Mouse (Mus musculus): ENCODE measurements around the gene Cbl.

The Cbl gene

DNA sequence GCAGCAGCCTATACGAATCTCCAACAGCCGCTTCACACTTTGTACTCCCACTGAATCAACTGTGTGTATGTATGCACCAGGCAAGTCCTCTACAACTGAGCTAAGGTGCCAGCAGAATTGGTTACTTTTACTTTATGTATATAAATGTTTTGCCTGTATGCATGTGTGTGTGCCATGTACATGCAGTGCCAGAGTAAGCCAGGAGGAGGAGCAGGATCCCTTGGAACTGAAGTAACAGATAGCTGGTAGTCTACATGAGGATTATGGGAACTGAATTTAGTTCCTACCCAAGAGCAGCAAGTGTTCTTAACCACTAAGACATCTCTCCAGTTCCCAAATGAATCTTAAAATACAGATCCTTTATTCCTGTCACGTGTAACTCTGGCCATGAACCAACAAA, 51.6 kb downstream of the Cbl start:
- DNase-seq (ENCODE audit: low spot score in 2 of 2): peak in 1 of 2 experiments; percentile 18

DNA sequence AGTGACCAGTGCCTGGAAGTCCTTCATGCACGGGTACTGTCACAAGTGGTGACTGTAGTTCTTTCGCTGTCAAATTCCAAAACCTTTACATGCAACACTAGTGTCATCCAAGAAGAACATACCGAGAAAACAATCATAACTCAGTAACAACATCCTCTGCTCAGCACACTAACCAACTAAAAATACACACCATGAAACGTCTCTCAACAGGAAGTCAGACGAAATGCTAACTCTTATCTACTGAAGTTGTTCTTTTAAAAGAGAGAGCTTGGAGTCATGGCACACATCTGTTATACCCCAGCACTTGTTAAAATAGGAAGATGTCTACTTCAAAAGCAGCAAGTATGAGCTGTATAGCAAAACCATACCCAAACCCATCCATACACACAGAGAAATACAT, 52.3 kb downstream of the Cbl start:
- DNase-seq (ENCODE audit: low spot score in 2 of 2): no peak

- no peak for DNase-seq (ENCODE audit: low spot score in 2 of 2)
Measured at GRCm38 (mm10) chr9:44178811-44179210, 55.0 kb downstream of the Cbl start.

GRCm38 (mm10) chr9:44178389-44178788, 55.5 kb downstream of the Cbl start:
- DNase-seq (ENCODE audit: low spot score in 2 of 2): no peak

- no peak for DNase-seq (ENCODE audit: low spot score in 2 of 2)
Measured at GRCm38 (mm10) chr9:44177405-44177804, 56.4 kb downstream of the Cbl start.

GRCm38 (mm10) chr9:44175957-44176356, 57.9 kb downstream of the Cbl start:
- no peak for DNase-seq (ENCODE audit: low spot score in 2 of 2)

GRCm38 (mm10) chr9:44175556-44175955, 58.3 kb downstream of the Cbl start:
- DNase-seq (ENCODE audit: low spot score in 2 of 2): no peak

GRCm38 (mm10) chr9:44170691-44171151, 63.1 kb downstream of the Cbl start:
- DNase-seq (ENCODE audit: low spot score in 2 of 2): no peak

DNA sequence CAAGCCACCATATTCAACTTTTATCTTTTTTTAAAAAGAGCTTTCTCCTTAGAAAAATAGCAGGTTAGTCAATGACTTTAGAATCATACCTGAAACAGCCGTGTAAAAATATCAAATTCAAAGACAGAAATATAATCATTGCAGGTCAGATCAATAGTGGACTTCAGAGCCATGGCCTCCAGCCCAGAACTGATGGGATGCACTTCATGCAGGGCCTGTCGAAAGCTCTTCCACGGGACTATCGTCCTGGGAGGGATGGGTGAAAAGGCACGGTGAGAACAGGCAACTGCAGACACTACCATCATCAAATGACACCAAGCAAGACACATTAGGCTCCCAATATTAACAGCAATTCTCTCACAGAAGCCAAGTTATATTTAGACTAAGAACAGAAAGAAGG, 64.9 kb downstream of the Cbl start:
- no peak for DNase-seq (ENCODE audit: low spot score in 2 of 2)

DNA sequence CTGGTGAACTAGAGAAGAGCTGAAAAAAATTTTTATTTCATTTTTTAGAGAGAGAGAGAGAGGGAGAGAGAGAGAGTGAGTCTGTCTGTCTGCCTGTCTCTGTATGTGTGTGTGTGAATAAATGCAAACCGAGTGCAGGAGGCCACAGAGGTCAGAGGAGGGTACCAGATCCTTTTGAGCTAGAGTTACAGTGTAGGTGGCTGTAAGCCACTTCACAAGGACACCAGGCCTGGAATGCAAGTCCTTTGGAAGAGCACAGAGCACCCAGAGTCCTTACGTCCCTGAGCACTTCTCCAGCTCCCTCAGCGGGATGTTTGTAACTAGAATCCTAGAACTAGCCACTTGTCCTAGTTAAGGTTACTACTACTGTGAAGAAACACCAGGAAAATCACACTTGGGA, 74.0 kb downstream of the Cbl start:
- no peak for DNase-seq (ENCODE audit: low spot score in 2 of 2)

DNA sequence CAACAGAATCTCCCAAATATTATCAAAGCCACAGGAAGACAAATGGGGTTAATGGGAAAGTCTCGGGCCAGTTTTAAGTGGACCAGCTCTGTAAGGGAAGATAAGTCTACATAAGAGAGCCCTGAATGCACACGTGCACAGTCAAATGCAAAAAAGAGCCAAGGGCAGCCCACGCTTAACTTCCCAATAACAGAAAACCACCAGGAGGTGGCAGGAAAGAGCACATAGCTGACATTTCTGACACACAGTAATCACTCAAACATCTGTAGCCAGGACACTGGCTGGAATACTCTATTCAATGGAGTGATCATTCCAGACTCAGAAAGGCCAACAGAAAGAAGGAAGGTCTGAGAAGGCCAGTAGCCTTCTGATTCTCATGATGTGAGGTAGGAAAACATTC, 86.6 kb downstream of the Cbl start:
- DNase-seq (ENCODE audit: low spot score in 2 of 2): no peak

DNA sequence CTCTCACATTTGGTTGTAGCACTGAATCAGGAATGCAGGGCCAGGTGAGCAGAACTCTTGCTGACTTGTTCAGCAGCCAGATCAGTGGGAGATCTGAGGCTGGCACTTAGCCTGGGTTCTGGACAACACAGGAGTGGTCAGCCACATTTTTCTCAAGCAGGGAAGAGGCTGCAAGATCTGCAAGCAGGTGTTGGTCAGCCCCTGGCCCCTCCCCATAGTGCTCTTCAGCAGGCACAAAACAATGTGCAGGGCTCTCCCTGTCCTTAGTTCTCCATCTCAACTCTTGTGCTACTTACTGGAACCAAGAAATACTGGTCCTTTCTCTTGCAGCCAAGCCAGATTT, 89.2 kb downstream of the Cbl start:
- DNase-seq (ENCODE audit: low spot score in 2 of 2): no peak

DNA sequence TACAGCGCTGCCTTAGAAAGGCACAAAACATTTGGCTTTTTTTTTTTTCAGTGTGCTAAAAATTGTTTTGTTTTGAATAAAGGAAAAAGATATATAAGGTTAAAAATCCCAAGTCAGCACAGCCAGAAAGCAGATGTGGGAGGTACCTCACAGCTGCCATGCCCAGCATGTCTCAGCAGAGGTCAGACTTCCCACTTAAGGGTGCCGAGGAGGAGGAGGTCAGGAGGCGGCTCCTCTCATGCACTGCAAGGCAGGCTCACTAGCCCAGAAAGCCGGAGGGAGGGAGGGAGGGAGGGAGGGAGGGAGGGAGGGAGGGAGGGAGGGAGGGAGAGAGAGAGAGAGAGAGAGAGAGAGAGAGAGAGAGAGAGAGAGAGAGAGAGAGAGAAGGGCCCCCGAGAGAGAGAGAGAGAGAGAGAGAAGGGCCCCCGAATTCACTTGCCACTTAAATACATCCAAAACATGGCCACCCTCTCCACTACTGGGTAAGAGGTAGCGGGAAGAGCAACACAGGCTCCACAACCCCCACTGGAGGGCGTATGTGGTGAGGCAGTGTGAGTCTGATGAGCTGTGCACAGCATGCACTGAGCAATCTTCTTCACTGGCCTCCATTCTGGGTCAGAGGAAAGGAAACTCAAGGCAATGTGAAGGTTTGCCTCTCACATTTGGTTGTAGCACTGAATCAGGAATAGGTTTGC, 89.7 kb downstream of the Cbl start:
- DNase-seq (ENCODE audit: low spot score in 2 of 2): no peak

GRCm38 (mm10) chr9:44143421-44143820, 90.4 kb downstream of the Cbl start:
- no peak for DNase-seq (ENCODE audit: low spot score in 2 of 2)

DNA sequence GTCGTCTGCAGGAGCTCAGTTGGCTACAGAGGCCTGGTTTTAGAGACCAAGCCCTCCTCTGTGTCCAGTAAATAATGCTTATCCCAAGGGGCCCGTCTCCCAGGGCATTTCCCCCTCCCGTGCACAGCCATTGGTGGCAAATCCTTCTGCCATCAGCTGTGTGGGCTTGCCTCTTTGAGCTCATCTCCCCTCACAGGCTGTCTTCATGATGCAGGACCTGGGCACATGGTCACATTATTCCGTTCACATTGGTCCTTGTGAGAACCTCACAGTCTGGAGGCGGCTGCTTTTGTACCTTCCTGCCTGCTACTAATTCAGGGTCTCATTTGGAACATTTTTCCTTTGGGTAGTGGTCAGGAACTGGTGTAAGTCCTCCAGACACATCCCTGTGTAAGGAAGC, 91.9 kb downstream of the Cbl start:
- no peak for DNase-seq (ENCODE audit: low spot score in 2 of 2)

GRCm38 (mm10) chr9:44137846-44138245, 96.0 kb downstream of the Cbl start:
- no peak for DNase-seq (ENCODE audit: low spot score in 2 of 2)

DNA sequence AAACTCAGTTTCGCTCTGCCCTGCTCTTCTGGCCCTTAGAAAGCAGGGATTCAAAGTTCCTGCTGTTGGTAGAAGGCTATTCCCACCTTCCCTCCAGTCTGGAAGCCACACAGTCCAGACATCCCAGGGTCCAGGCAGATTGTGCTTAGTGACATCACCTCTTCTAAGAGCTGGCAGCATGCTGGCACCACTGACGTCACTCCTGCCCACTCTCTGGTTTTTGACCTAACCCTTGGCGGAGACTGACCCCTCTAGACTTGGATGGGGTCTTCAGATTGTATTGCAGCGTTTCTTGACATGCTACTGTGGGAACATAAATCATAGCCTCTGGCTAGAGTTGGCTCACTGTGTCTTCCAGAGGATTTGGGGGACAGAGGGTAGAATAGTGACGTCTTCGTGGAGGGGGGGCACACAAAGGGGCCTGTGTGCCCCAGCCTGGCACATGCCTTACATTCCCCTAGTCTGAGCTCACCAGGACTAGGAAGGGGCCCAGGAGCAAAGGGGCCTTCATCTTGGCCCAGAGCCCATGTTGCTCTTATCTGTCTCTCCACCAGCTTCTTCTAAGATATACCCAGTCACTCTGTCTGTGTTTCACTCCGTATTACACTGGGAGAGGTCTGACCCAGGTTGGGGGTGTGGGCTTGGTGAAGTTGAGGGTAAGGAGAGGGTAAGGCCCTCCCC, 98.0 kb downstream of the Cbl start:
- no peak for DNase-seq (ENCODE audit: low spot score in 2 of 2)

- DNase-seq (ENCODE audit: low spot score in 2 of 2): no peak
Measured at GRCm38 (mm10) chr9:44134851-44135730, 98.8 kb downstream of the Cbl start.

DNA sequence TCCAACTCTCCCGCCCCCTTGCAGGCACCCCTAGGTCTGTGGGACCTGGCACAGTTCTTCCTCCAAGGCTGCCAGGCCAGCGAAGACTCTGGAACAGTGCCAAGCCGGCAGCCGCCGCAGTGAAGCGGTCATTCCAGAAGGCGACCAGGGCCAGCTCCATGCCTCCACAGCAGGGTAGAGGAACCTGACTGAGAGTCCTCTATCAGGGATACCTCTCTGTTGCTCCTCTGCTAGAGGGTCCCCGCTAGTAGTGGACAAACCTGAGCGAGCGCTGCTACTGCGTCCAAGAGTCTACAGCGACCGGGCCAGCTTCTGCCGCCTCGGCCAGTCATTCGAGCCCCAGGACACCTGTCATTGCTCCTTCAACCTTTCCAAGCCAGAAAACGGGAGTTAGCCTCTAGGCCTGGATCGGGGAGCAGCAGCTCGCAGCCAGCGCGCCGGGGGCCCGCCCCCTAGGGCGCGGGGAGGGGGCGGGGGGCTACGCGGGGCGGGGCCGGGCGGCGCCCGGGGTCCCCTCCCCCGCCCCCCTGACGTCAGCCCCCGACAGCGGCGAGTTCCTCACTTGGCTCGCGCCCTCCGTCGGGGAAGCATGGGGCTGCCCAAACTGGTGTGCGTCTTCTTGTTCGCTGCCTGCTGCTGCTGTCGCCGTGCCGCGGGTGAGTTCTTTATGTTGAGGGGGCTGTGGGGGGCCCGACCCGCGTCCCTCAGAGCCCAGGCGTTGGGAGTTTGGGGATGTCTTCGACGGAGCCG, 99.6 kb downstream of the Cbl start, which contains the start of gene Mcam:
TSS of gene Mcam (plus strand) at position 369 of the 750 bp plus-strand sequence.
- no peak for DNase-seq (ENCODE audit: low spot score in 2 of 2)

GRCm38 (mm10) chr9:44133287-44133686, 100.6 kb downstream of the Cbl start:
- DNase-seq (ENCODE audit: low spot score in 2 of 2): no peak

- no peak for DNase-seq (ENCODE audit: low spot score in 2 of 2)
Measured at GRCm38 (mm10) chr9:44132200-44132599, 101.6 kb downstream of the Cbl start.

GRCm38 (mm10) chr9:44131276-44131590, 102.6 kb downstream of the Cbl start:
- no peak for DNase-seq (ENCODE audit: low spot score in 2 of 2)
